Mouse (Mus musculus) midbrain, embryonic 11.5 days (tissue): ENCODE measurements around the gene Tmsb15a. TPM values are rescaled to one million over a fixed set of nuclear protein-coding genes. Genes with fewer than 3 reads are reported as not detected.

Experiments
- ATAC-seq: fragments of 200-750 bp; cut with Nextera tagmentation; 2 replicates; pipeline ENCODE4 v1.8.0; 2017; ENCODE audit warnings: moderate TSS enrichment, moderate library complexity; ENCODE audit not compliant: low FRiP score
- DNase-seq: peaks from one replicate; pipeline ENCODE4 v3.0.0; 2015; ENCODE audit warnings: low spot score; ENCODE audit errors: missing footprints
- H3K27ac ChIP-seq: fragments of 300-500 bp; sonication (generic); 2 replicates; pipeline ENCODE4 v1.5.1; 2014; ENCODE audit warnings: low read depth, low read length
- H3K27me3 ChIP-seq: fragments of 300-500 bp; sonication (generic); 2 replicates; pipeline ENCODE4 v1.6.1; 2014; ENCODE audit warnings: mild to moderate bottlenecking, low read length, moderate library complexity, mixed read lengths; ENCODE audit not compliant: control insufficient read depth, insufficient read depth
- H3K36me3 ChIP-seq: fragments of 300-500 bp; sonication (generic); 2 replicates; pipeline ENCODE4 v1.6.1; 2014; ENCODE audit warnings: mild to moderate bottlenecking, low read length, moderate library complexity, mixed read lengths; ENCODE audit not compliant: control insufficient read depth, insufficient read depth
- H3K4me1 ChIP-seq: fragments of 300-500 bp; sonication (generic); 2 replicates; pipeline ENCODE4 v1.6.1; 2014; ENCODE audit warnings: low read length; ENCODE audit not compliant: control insufficient read depth, insufficient read depth
- H3K4me2 ChIP-seq: fragments of 300-500 bp; sonication (generic); 2 replicates; pipeline ENCODE4 v1.6.1; 2014; ENCODE audit warnings: mild to moderate bottlenecking, moderate library complexity
- H3K4me3 ChIP-seq: fragments of 300-500 bp; sonication (generic); 2 replicates; pipeline ENCODE4 v1.5.1; 2014; ENCODE audit warnings: low read depth, low read length
- H3K9ac ChIP-seq: fragments of 300-500 bp; sonication (generic); 2 replicates; pipeline ENCODE4 v1.6.1; 2014; ENCODE audit warnings: low read length
- H3K9me3 ChIP-seq: fragments of 300-500 bp; sonication (generic); 2 replicates; pipeline ENCODE4 v1.6.1; 2016; ENCODE audit warnings: low read length; ENCODE audit not compliant: control insufficient read depth
- WGBS: fragments of 180-500 bp; shearing (Covaris S2); extraction: QIAGEN DNeasy Blood & Tissue Kit; methylation state at CpG from one replicate; pipeline ENCODE4 v1.1.7; 2014; 5-methylcytosine and 5-hydroxymethylcytosine counted together
- microRNA-seq: library from miRNA; unstranded; fragments of <30 nt; microRNA quantifications from one replicate; pipeline ENCODE4, GENCODE M21; 2017
- polyA plus RNA-seq: library from polyadenylated mRNA; unstranded; fragments of >200 nt; fragmentation: Nextera tagmentation; extraction: Ambion mirVana; gene quantifications from 2 replicates; pipeline ENCODE4 v1.2.1, GENCODE M21; 2014

Gene Tmsb15a
- polyA plus RNA-seq, 1 experiment from 2014 or later = not detected

DNA sequence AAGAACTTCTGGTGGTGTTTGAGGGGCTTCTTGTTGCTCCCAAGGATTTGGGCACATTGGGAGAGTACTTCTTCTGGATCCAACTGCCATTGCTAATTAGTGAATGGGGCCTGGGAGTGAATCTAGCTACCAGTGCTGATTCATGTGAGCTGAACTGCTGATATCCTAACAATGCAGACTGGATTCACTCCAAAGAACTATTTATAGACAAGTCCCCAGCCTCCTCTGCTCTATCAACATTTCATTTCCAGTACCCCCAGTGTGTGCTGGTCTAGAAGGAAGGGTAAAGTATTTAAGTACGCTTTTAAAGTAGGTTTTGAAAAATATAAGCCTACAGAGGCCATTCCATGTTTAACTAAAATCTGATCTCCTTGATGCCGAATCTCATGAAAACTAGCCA is 12.2 kb downstream of the Tmsb15a start:
- DNase-seq = no peak
- Histone ChIP-seq H3K9ac (no peak overlapping the region), H3K36me3 (no peaks in the 10 kb centered on the region), H3K27me3 (no peaks in the 10 kb centered on the region), H3K4me1 (no peaks in the 10 kb centered on the region), H3K27ac (no peak overlapping the region), H3K9me3 (no peaks in the 10 kb centered on the region), H3K4me3 (no peak overlapping the region), H3K4me2 (no peak overlapping the region)
- ATAC-seq = no peak
- 84% methylated on average over 2 of the region's 2 CpGs for WGBS

DNA sequence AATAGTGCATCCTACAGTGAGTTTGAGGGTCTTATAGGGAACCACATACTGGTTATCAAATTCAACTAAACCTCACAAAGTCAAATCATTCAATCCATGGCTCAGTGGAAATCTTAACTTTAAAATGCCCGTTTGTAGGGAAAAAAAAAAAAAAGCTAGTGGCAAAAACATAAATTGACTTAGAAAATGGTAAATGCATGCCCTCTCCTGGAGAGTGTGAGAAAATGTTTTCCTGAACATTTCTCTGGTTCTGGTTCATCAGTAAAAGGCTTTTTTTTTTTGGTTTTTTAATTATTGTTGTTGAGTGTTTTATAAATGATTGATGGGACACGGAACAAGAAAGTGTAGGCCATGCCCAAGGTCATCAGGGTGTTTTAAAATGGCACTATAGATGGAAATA is 20.7 kb downstream of the Tmsb15a start:
- Histone ChIP-seq H3K9ac (no peak overlapping the region), H3K36me3 (no peaks in the 10 kb centered on the region), H3K4me2 (no peak overlapping the region), H3K4me1 (no peaks in the 10 kb centered on the region), H3K4me3 (no peak overlapping the region), H3K9me3 (no peaks in the 10 kb centered on the region), H3K27ac (no peak overlapping the region), H3K27me3 (no peaks in the 10 kb centered on the region)
- WGBS = 39% methylated on average over 2 of the region's 2 CpGs
- ATAC-seq (no peak), DNase-seq (no peak)

DNA sequence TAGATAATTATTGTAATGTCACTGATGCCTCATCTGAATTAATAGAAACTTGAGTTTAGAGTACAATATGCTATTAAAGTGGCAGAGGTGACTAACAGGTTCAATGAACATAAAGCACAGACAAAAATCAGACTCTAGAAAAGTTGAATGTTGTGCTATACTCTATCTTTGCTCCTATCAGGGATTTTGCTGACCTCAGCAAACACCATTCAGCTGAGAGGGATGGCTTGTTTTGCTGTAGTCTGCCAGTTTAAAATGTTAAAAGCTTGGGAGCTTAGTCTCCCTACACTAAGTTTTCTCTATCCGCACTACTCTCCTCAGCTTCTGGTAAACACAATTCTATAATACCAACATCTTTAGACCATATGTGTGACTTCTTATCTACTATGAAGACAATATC is 21.9 kb downstream of the Tmsb15a start:
- Histone ChIP-seq H3K36me3 (no peaks in the 10 kb centered on the region), H3K4me1 (no peaks in the 10 kb centered on the region), H3K27me3 (no peaks in the 10 kb centered on the region), H3K4me2 (no peak overlapping the region), H3K4me3 (no peak overlapping the region), H3K27ac (no peak overlapping the region), H3K9me3 (no peaks in the 10 kb centered on the region), H3K9ac (no peak overlapping the region)
- 93% methylated on average over 1 of the region's 1 CpGs for WGBS
- ATAC-seq (no peak), DNase-seq (no peak)

DNA sequence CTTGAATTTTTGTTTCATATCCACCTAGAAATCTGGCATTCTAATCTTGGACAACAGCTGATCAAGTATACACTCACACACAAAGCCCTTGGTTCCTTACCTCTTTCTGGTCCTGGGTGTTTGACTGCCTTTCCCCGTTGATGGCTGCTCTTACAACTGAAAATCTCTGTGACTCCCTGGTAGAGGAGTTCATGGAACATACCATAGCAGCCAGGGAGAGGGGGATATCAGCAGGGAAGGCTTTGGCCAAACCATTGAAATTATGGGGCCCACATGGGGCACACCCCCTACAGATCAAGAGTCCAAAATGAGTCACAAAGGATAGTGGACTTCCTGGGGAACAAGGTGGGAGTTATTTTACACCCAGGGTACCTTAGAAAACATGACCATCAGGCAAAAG is 31.4 kb downstream of the Tmsb15a start, which contains the start of gene Tcp11x2:
Gene Tcp11x2, minus strand, starts transcription at position 158 of the 400 bp plus-strand sequence.
- ATAC-seq (no peak), DNase-seq (no peak)
- WGBS = 71% methylated on average over 1 of the region's 1 CpGs
- Histone ChIP-seq H3K36me3 (no peaks in the 10 kb centered on the region), H3K27ac (no peak within 1 kb of the TSS), H3K27me3 (no peaks in the 10 kb centered on the region), H3K4me3 (no peak within 1 kb of the TSS), H3K4me1 (no peaks in the 10 kb centered on the region), H3K4me2 (no peak within 1 kb of the TSS), H3K9ac (no peak within 1 kb of the TSS), H3K9me3 (no peaks in the 10 kb centered on the region)

DNA sequence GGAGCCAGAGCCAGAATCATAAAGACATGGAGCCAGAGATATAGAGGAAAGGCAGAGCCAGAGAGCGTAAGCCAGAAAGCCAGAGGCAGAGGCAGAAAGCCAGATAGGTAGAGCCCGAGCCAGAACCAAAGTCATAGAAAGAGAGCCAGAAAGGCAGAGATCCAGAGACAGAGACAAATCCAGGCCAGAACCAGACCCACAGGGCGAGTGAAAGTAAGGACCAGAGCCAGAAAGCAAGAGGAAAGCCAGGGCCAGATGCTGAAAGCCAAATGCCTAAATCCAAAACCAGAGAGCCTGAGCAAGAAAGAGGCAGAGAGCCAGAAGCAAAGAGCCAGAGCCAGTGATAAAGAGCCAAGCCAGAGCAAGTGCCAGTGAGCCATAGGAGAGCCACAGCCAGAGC is 37.3 kb downstream of the Tmsb15a start:
- H3K4me2 ChIP-seq = no peak overlapping the region
- H3K4me1 ChIP-seq = no peaks in the 10 kb centered on the region
- WGBS = 69% methylated on average over 3 of the region's 3 CpGs
- H3K9me3 ChIP-seq = no peaks in the 10 kb centered on the region
- H3K4me3 ChIP-seq = no peak overlapping the region
- DNase-seq (no peak), ATAC-seq (no peak)
- H3K9ac ChIP-seq = no peak overlapping the region
- no peaks in the 10 kb centered on the region for H3K27me3 ChIP-seq
- H3K36me3 ChIP-seq = no peaks in the 10 kb centered on the region
- no peak overlapping the region for H3K27ac ChIP-seq

DNA sequence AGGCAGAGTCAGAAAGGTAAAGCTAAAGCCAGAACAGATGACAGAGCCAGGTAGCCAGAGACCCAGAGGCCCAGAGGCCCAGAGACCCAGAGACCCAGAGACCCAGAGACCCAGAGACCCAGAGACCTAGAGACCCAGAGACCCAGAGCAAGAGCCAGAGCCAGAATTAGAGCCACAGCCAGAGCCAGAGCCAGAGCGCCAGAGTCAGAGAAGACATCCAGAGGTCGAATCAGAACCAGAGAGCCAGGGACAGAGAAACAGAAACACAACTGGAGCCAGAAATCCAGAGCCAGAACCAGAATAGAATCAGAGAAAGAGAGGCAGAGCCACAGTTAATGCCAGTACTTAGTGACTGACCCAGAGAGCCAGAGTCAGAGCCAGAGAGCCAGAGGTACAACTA is 43.2 kb downstream of the Tmsb15a start:
- Histone ChIP-seq H3K27ac (no peak overlapping the region), H3K9ac (no peak overlapping the region), H3K27me3 (no peaks in the 10 kb centered on the region), H3K4me3 (no peak overlapping the region), H3K4me2 (no peak overlapping the region), H3K9me3 (no peaks in the 10 kb centered on the region), H3K36me3 (no peaks in the 10 kb centered on the region), H3K4me1 (no peaks in the 10 kb centered on the region)
- DNase-seq (no peak), ATAC-seq (no peak)
- WGBS = 85% methylated on average over 2 of the region's 2 CpGs

Small RNA genes lying within 50 kb of the gene (microRNA-seq; reads per million reads assigned to microRNA genes)
- not detected for gene Mir7646

Other genes starting within 250 kb of the Tmsb15a start
- gene AV320801, start 230.7 kb downstream of the Tmsb15a start, polyA plus RNA-seq = not detected in 2 replicates
- gene Nxf7, start 126.5 kb downstream of the Tmsb15a start, polyA plus RNA-seq = not detected in 2 replicates
- not detected in 2 replicates for gene Prame, start 97.6 kb downstream of the Tmsb15a start, polyA plus RNA-seq
- not detected in 2 replicates for gene Tcp11x2, start 31.5 kb downstream of the Tmsb15a start, polyA plus RNA-seq
- gene Armcx5, start 17.5 kb upstream of the Tmsb15a start, polyA plus RNA-seq = 9.6 and 10.4 TPM in 2 replicates
- gene Gprasp1, start 17.5 kb upstream of the Tmsb15a start, polyA plus RNA-seq = 76.7 and 81.4 TPM in 2 replicates
- gene Bhlhb9, start 72.3 kb upstream of the Tmsb15a start, polyA plus RNA-seq = 67.1 and 79.6 TPM in 2 replicates
- gene Gprasp2, start 113.8 kb upstream of the Tmsb15a start, polyA plus RNA-seq = 38.9 and 48.1 TPM in 2 replicates